Mouse (Mus musculus) right cerebral cortex, postnatal 25 days (tissue): Measurements from ENCODE around the gene Psph.

Experiments
- DNase-seq: peaks from one replicate; pipeline ENCODE4 v3.0.0; 2022

Gene Psph

GRCm38 (mm10) chr5:129731021-129731420, 56.2 kb downstream of the Psph start:
- DNase-seq = no peak

- no peak for DNase-seq
Observed at GRCm38 (mm10) chr5:129730344-129730743, 56.9 kb downstream of the Psph start.

GRCm38 (mm10) chr5:129729286-129729685, 58.0 kb downstream of the Psph start:
- DNase-seq = no peak

- no peak for DNase-seq
Observed at GRCm38 (mm10) chr5:129726784-129727183, 60.5 kb downstream of the Psph start.

- DNase-seq = no peak
Observed at GRCm38 (mm10) chr5:129725774-129726392, 61.4 kb downstream of the Psph start.

GRCm38 (mm10) chr5:129724834-129725773, 62.1 kb downstream of the Psph start, which contains the start of gene Nipsnap2:
Gene Nipsnap2, plus strand, starts transcription at chr5:129725063.
- DNase-seq = peak; percentile 92

GRCm38 (mm10) chr5:129724268-129724667, 63.0 kb downstream of the Psph start:
- DNase-seq = no peak

GRCm38 (mm10) chr5:129720176-129720575, 67.1 kb downstream of the Psph start:
- DNase-seq = no peak

- no peak for DNase-seq
Observed at GRCm38 (mm10) chr5:129717016-129717415, 70.2 kb downstream of the Psph start.
